In genomic region chr19:6348717-6349116, GRCm38 (mm10) we compare ENCODE assay signal across 12 mouse cellular contexts. TPM values are rescaled to one million over a fixed set of nuclear protein-coding genes. Genes with fewer than 3 reads are reported as not detected.
DNase-seq lines count a peak whose midpoint lies in the region; ATAC-seq lines count a peak whose summit lies in the region.
"Had no signal": no experiment of that assay in that cellular context is flagged by ENCODE, and none has a peak within 500 bp of the region (broad histone marks: within the 10 kb centered on the region; RNA-seq: fewer than 3 reads in every experiment).

No protein-coding gene starts in this region.

- no peak overlapping the region for H3K9ac ChIP-seq in intestine, embryonic 14.5 days (ENCODE audit: low read length)
- H3K9ac ChIP-seq in intestine, embryonic 15.5 days: no peak overlapping the region
- H3K9ac ChIP-seq in neural tube, embryonic 11.5 days (ENCODE audit: low read length): no peak overlapping the region
- H3K9ac ChIP-seq in stomach, embryonic 16.5 days (ENCODE audit: low read length): no peak overlapping the region
- H3K9ac ChIP-seq: forebrain, embryonic 12.5 days had no signal

- H3K4me3 ChIP-seq in intestine, embryonic 14.5 days (ENCODE audit: low read depth, low read length): no peak overlapping the region
- H3K4me3 ChIP-seq in intestine, embryonic 15.5 days (replicated peaks): no peak overlapping the region
- H3K4me3 ChIP-seq in neural tube, embryonic 11.5 days (ENCODE audit: low read depth, low read length): no peak overlapping the region
- H3K4me3 ChIP-seq in stomach, embryonic 16.5 days (replicated peaks; ENCODE audit: low read length): no peak overlapping the region
- H3K4me3 ChIP-seq: forebrain, embryonic 12.5 days had no signal

- no peaks in the 10 kb centered on the region for H3K9me3 ChIP-seq in intestine, embryonic 14.5 days (ENCODE audit: control insufficient read depth, low read length)
- no peaks in the 10 kb centered on the region for H3K9me3 ChIP-seq in intestine, embryonic 15.5 days
- no peaks in the 10 kb centered on the region for H3K9me3 ChIP-seq in neural tube, embryonic 11.5 days (ENCODE audit: control insufficient read depth, low read length)
- no peaks in the 10 kb centered on the region for H3K9me3 ChIP-seq in stomach, embryonic 16.5 days (replicated peaks; ENCODE audit: control insufficient read depth, low read length)
- H3K9me3 ChIP-seq: forebrain, embryonic 12.5 days had no signal

- peak overlapping the region; percentile 1; the same call in 1 of the 2 replicates for H3K27ac ChIP-seq in intestine, embryonic 14.5 days (ENCODE audit: low read depth)
- no peak overlapping the region for H3K27ac ChIP-seq in intestine, embryonic 15.5 days
- 0 out of 2 replicates have a peak overlapping the region, but pooled peaks have one; percentile 34 for H3K27ac ChIP-seq in neural tube, embryonic 11.5 days (ENCODE audit: low read depth, low read length)
- H3K27ac ChIP-seq in stomach, embryonic 16.5 days (ENCODE audit: low read length): peak overlapping the region; percentile 0; the same call in 1 of the 2 replicates

- no peak overlapping the region for H3K4me2 ChIP-seq in intestine, embryonic 14.5 days (ENCODE audit: low read length)
- H3K4me2 ChIP-seq in intestine, embryonic 15.5 days (replicated peaks): no peak overlapping the region
- H3K4me2 ChIP-seq in neural tube, embryonic 11.5 days (ENCODE audit: low read depth): no peak overlapping the region
- H3K4me2 ChIP-seq in stomach, embryonic 16.5 days (ENCODE audit: low read depth, low read length): no peak overlapping the region
- H3K4me2 ChIP-seq: forebrain, embryonic 12.5 days had no signal

- H3K27me3 ChIP-seq in intestine, embryonic 14.5 days (replicated peaks; ENCODE audit: control insufficient read depth, insufficient read depth, low read length): no peaks in the 10 kb centered on the region
- H3K27me3 ChIP-seq in intestine, embryonic 15.5 days (replicated peaks): no peaks in the 10 kb centered on the region
- no peaks in the 10 kb centered on the region for H3K27me3 ChIP-seq in neural tube, embryonic 11.5 days (ENCODE audit: control insufficient read depth, insufficient read depth, low read length)
- no peaks in the 10 kb centered on the region for H3K27me3 ChIP-seq in stomach, embryonic 16.5 days (ENCODE audit: control insufficient read depth, insufficient read depth, low read length)
- H3K27me3 ChIP-seq: forebrain, embryonic 12.5 days had no signal

- ATAC-seq in intestine, embryonic 14.5 days (replicated peaks; ENCODE audit: low FRiP score, low TSS enrichment, low read depth): no peak
- no peak for ATAC-seq in intestine, embryonic 15.5 days
- no peak for ATAC-seq in neural tube, embryonic 11.5 days (ENCODE audit: insufficient read depth, low FRiP score, low TSS enrichment)
- ATAC-seq in stomach, embryonic 16.5 days (ENCODE audit: insufficient read depth, low FRiP score): no peak

- 67% methylated on average over 9 of the region's 9 CpGs for WGBS in intestine, embryonic 14.5 days
- 73% methylated on average over 9 of the region's 9 CpGs for WGBS in intestine, embryonic 15.5 days
- WGBS in neural tube, embryonic 11.5 days: 57% methylated on average over 9 of the region's 9 CpGs
- WGBS in stomach, embryonic 16.5 days: 67% methylated on average over 9 of the region's 9 CpGs

- H3K36me3 ChIP-seq in intestine, embryonic 14.5 days (ENCODE audit: control insufficient read depth, insufficient read depth, low read length): peaks cover 28% of the 10 kb centered on the region
- 0 out of 2 replicates have a peak, but pooled peaks cover 13% of the 10 kb centered on the region for H3K36me3 ChIP-seq in intestine, embryonic 15.5 days
- peaks cover 11% of the 10 kb centered on the region for H3K36me3 ChIP-seq in neural tube, embryonic 11.5 days (ENCODE audit: control insufficient read depth, insufficient read depth, low read length)
- peaks cover 15% of the 10 kb centered on the region; the same call in 1 of the 2 replicates for H3K36me3 ChIP-seq in stomach, embryonic 16.5 days (ENCODE audit: control insufficient read depth, insufficient read depth, low read length)

- peak; percentile 24 for DNase-seq in embryo, embryonic 9.5 days (ENCODE audit: extremely low spot score)
- no peak for DNase-seq in embryo, embryonic 11 days
- DNase-seq in intestine, embryonic 14.5 days (ENCODE audit: low spot score): no peak
- DNase-seq in neural tube, embryonic 11.5 days (ENCODE audit: low spot score): no peak
- DNase-seq in neural tube, embryonic 10.5 days (ENCODE audit: extremely low spot score, low spot score): no peak
- DNase-seq in T-cell, adult 2 months (ENCODE audit: low spot score): no peak
- DNase-seq: adrenal gland, postnatal 10 days; cerebellum, adult 18-20 months; retina, postnatal 1 day had no signal

- H3K4me1 ChIP-seq in intestine, embryonic 14.5 days (replicated peaks; ENCODE audit: control insufficient read depth, insufficient read depth, low read length): no peaks in the 10 kb centered on the region
- 0 out of 2 replicates have a peak, but pooled peaks cover 8% of the 10 kb centered on the region for H3K4me1 ChIP-seq in intestine, embryonic 15.5 days (replicated peaks)
- no peaks in the 10 kb centered on the region for H3K4me1 ChIP-seq in neural tube, embryonic 11.5 days (ENCODE audit: control insufficient read depth, insufficient read depth, low read length)
- no peaks in the 10 kb centered on the region for H3K4me1 ChIP-seq in stomach, embryonic 16.5 days (ENCODE audit: control insufficient read depth, insufficient read depth, low read length)

RNA-seq across cellular contexts. Expression of gene Map4k2, which starts 7.8 kb away (rescaled TPM):
- polyA plus RNA-seq in intestine, embryonic 14.5 days (2014; fragmentation: Nextera tagmentation; extraction: Ambion mirVana): 7.6 and 9.2 TPM in 2 replicates
- polyA plus RNA-seq in intestine, embryonic 15.5 days (2015; fragmentation: Nextera tagmentation; extraction: Ambion mirVana): 8.8 and 11.0 TPM in 2 replicates
- 10.0 and 13.6 TPM in 2 replicates for polyA plus RNA-seq in neural tube, embryonic 11.5 days (2014; fragmentation: Nextera tagmentation; extraction: Ambion mirVana)
- polyA plus RNA-seq in stomach, embryonic 16.5 days (2015; fragmentation: Nextera tagmentation; extraction: Ambion mirVana): 11.4 and 11.8 TPM in 2 replicates

RNA-seq across cellular contexts. Expression of gene Men1, which starts 13.9 kb away (rescaled TPM):
- 55.2 and 56.2 TPM in 2 replicates for polyA plus RNA-seq in intestine, embryonic 14.5 days (2014; fragmentation: Nextera tagmentation; extraction: Ambion mirVana)
- 68.8 and 71.9 TPM in 2 replicates for polyA plus RNA-seq in intestine, embryonic 15.5 days (2015; fragmentation: Nextera tagmentation; extraction: Ambion mirVana)
- 59.5 and 66.1 TPM in 2 replicates for polyA plus RNA-seq in neural tube, embryonic 11.5 days (2014; fragmentation: Nextera tagmentation; extraction: Ambion mirVana)
- polyA plus RNA-seq in stomach, embryonic 16.5 days (2015; fragmentation: Nextera tagmentation; extraction: Ambion mirVana): 59.0 and 60.2 TPM in 2 replicates

RNA-seq across cellular contexts. Expression of gene Sf1, which starts 14.8 kb away (rescaled TPM):
- polyA plus RNA-seq in intestine, embryonic 14.5 days (2014; fragmentation: Nextera tagmentation; extraction: Ambion mirVana): 135 and 143 TPM in 2 replicates
- 118 and 129 TPM in 2 replicates for polyA plus RNA-seq in intestine, embryonic 15.5 days (2015; fragmentation: Nextera tagmentation; extraction: Ambion mirVana)
- polyA plus RNA-seq in neural tube, embryonic 11.5 days (2014; fragmentation: Nextera tagmentation; extraction: Ambion mirVana): 214 and 224 TPM in 2 replicates
- polyA plus RNA-seq in stomach, embryonic 16.5 days (2015; fragmentation: Nextera tagmentation; extraction: Ambion mirVana): 94.5 and 95.1 TPM in 2 replicates

RNA-seq across cellular contexts. Expression of gene Pygm, which starts 35.5 kb away (rescaled TPM):
- 5.9 and 6.2 TPM in 2 replicates for polyA plus RNA-seq in intestine, embryonic 14.5 days (2014; fragmentation: Nextera tagmentation; extraction: Ambion mirVana)
- 6.1 and 6.3 TPM in 2 replicates for polyA plus RNA-seq in intestine, embryonic 15.5 days (2015; fragmentation: Nextera tagmentation; extraction: Ambion mirVana)
- 4.4 and 6.0 TPM in 2 replicates for polyA plus RNA-seq in neural tube, embryonic 11.5 days (2014; fragmentation: Nextera tagmentation; extraction: Ambion mirVana)
- 17.7 and 55.0 TPM in 2 replicates for polyA plus RNA-seq in stomach, embryonic 16.5 days (2015; fragmentation: Nextera tagmentation; extraction: Ambion mirVana)

RNA-seq across cellular contexts. Expression of gene Cdc42bpg, which starts 42.5 kb away (rescaled TPM):
- 1.5 and 1.8 TPM in 2 replicates for polyA plus RNA-seq in intestine, embryonic 14.5 days (2014; fragmentation: Nextera tagmentation; extraction: Ambion mirVana)
- 1.0 and 1.4 TPM in 2 replicates for polyA plus RNA-seq in intestine, embryonic 15.5 days (2015; fragmentation: Nextera tagmentation; extraction: Ambion mirVana)
- 0.42 and 0.58 TPM in 2 replicates for polyA plus RNA-seq in neural tube, embryonic 11.5 days (2014; fragmentation: Nextera tagmentation; extraction: Ambion mirVana)
- 1.9 and 2.0 TPM in 2 replicates for polyA plus RNA-seq in stomach, embryonic 16.5 days (2015; fragmentation: Nextera tagmentation; extraction: Ambion mirVana)
